Mouse (Mus musculus): ENCODE measurements at regions not wholly inside any gene's neighbourhood (a gene's known extent, or its start where the extent isn't known, plus 50 kb on each side); places are given as distances from the start of the nearest gene placed in this dataset.

GRCm38 (mm10) chr3:70138926-70139325 is 131.5 kb downstream of the Otol1 start:
- Histone ChIP-seq H3K4me3 (replicated peaks) (no peak overlapping the region), H3K27me3 (no peaks in the 10 kb centered on the region), H3K27ac (no peak overlapping the region), H3K4me1 (replicated peaks) (no peaks in the 10 kb centered on the region), H3K9me3 (replicated peaks) (no peaks in the 10 kb centered on the region), H3K36me3 (no peaks in the 10 kb centered on the region), H3K4me2 (no peak overlapping the region), H3K9ac (no peak overlapping the region)
- ATAC-seq (ENCODE audit: low read depth) (no peak), DNase-seq (no peak)
- 55% methylated on average over 4 of the region's 4 CpGs for WGBS (ENCODE audit: insufficient replicate concordance)

DNA sequence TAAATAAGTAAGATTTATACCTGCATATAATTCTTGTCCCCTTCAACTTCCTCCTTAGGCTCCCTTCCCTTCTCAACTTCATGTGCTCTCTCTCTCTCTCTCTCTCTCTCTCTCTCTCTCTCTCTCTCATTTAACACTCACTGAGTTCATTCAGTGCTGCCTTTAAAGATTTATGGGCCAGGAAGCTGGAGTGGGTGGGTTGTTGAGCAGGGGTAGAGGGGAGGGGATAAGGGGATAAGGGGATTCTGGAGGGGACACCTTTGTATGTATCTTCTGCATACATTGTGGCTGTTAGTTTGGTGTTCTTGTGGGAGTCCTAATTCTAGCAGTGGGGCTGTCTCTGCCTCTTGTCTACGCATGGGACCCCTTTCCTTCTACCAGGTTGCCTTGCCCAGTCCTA is 138.3 kb downstream of the Otol1 start:
- Histone ChIP-seq H3K36me3 (no peaks in the 10 kb centered on the region), H3K4me3 (replicated peaks) (no peak overlapping the region), H3K4me2 (no peak overlapping the region), H3K27ac (no peak overlapping the region), H3K4me1 (replicated peaks) (no peaks in the 10 kb centered on the region), H3K27me3 (no peaks in the 10 kb centered on the region), H3K9me3 (replicated peaks) (no peaks in the 10 kb centered on the region), H3K9ac (no peak overlapping the region)
- WGBS (ENCODE audit: insufficient replicate concordance), result 42% methylated on average over 1 of the region's 1 CpGs
- no peak for ATAC-seq (ENCODE audit: low read depth)
- no peak for DNase-seq

DNA sequence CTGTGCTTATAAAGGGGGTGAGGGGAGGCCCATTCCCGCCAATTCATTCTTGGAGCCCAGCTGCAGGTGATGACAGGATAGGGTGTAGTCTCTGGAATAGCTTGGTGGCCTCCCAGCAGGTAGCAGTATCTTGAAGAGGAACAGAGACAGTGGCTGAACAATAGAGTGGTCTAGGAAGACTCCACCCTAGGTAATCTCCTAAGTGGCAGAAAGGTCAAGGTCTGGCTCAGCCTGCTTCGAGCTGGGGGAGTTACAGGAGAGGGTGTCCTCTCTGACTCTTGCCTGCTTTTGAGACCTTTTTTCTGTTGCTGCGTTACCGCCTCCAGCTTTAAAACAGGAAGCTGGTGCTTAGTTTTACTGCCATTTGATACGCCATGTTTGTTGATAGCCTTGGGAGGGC is 143.7 kb downstream of the Otol1 start:
- ATAC-seq (ENCODE audit: low read depth) (no peak), DNase-seq (no peak)
- H3K36me3 ChIP-seq, result no peaks in the 10 kb centered on the region
- no peak overlapping the region for H3K27ac ChIP-seq
- H3K4me2 ChIP-seq, result no peak overlapping the region
- no peak overlapping the region for H3K4me3 ChIP-seq (replicated peaks)
- 50% methylated on average over 5 of the region's 5 CpGs for WGBS (ENCODE audit: insufficient replicate concordance)
- no peaks in the 10 kb centered on the region for H3K4me1 ChIP-seq (replicated peaks)
- no peak overlapping the region for H3K9ac ChIP-seq
- no peaks in the 10 kb centered on the region for H3K27me3 ChIP-seq
- no peaks in the 10 kb centered on the region for H3K9me3 ChIP-seq (replicated peaks)

- Histone ChIP-seq H3K9ac (no peak overlapping the region), H3K27ac (no peak overlapping the region), H3K4me2 (no peak overlapping the region), H3K36me3 (no peaks in the 10 kb centered on the region), H3K4me1 (replicated peaks) (no peaks in the 10 kb centered on the region), H3K9me3 (replicated peaks) (no peaks in the 10 kb centered on the region), H3K4me3 (replicated peaks) (no peak overlapping the region), H3K27me3 (no peaks in the 10 kb centered on the region)
- WGBS (ENCODE audit: insufficient replicate concordance), result 62% methylated on average over 9 of the region's 9 CpGs
- DNase-seq (no peak), ATAC-seq (ENCODE audit: low read depth) (no peak)
These were observed 152.6 kb downstream of the Otol1 start for GRCm38 (mm10) chr3:70160043-70160442.

GRCm38 (mm10) chr3:70171667-70172066 is 164.3 kb downstream of the Otol1 start:
- WGBS (ENCODE audit: insufficient replicate concordance), result 35% methylated on average over 4 of the region's 4 CpGs
- DNase-seq (no peak), ATAC-seq (ENCODE audit: low read depth) (no peak)
- H3K4me2 ChIP-seq, result no peak overlapping the region
- H3K9ac ChIP-seq, result no peak overlapping the region
- H3K4me1 ChIP-seq (replicated peaks), result no peaks in the 10 kb centered on the region
- H3K36me3 ChIP-seq, result no peaks in the 10 kb centered on the region
- H3K27me3 ChIP-seq, result no peaks in the 10 kb centered on the region
- no peaks in the 10 kb centered on the region for H3K9me3 ChIP-seq (replicated peaks)
- no peak overlapping the region for H3K4me3 ChIP-seq (replicated peaks)
- H3K27ac ChIP-seq, result no peak overlapping the region

GRCm38 (mm10) chr3:70176391-70176790 is 169.0 kb downstream of the Otol1 start:
- 37% methylated on average over 1 of the region's 1 CpGs for whole genome bisulfite sequencing (ENCODE audit: insufficient replicate concordance)
- Histone ChIP-seq H3K9ac (no peak overlapping the region), H3K36me3 (no peaks in the 10 kb centered on the region), H3K4me2 (no peak overlapping the region), H3K27ac (no peak overlapping the region), H3K4me3 (replicated peaks) (no peak overlapping the region), H3K27me3 (no peaks in the 10 kb centered on the region), H3K9me3 (replicated peaks) (no peaks in the 10 kb centered on the region), H3K4me1 (replicated peaks) (no peaks in the 10 kb centered on the region)
- DNase-seq, result no peak
- ATAC-seq (ENCODE audit: low read depth), result no peak

DNA sequence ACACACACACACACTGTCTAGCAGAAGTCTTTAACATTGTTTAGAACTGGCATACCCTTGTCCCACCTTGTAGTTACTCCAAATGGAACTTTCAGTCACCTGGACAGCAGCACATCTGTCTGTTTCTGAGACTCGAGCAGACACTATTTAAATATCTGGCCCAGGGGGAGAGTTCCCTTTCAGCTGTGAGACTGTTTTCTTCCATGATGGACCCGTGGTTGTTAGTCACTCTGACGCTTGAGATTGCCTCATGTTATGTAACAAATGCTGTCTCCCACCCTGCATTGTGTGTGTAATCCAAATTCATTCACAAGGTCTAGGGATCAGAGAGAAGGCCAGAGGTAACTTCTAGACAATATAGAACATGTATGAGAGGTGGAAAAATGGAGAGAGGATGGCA is 174.2 kb downstream of the Otol1 start:
- 51% methylated on average over 3 of the region's 3 CpGs for WGBS (ENCODE audit: insufficient replicate concordance)
- Histone ChIP-seq H3K9me3 (replicated peaks) (no peaks in the 10 kb centered on the region), H3K4me2 (no peak overlapping the region), H3K4me3 (replicated peaks) (no peak overlapping the region), H3K27me3 (no peaks in the 10 kb centered on the region), H3K9ac (no peak overlapping the region), H3K4me1 (replicated peaks) (no peaks in the 10 kb centered on the region), H3K36me3 (no peaks in the 10 kb centered on the region), H3K27ac (no peak overlapping the region)
- ATAC-seq (ENCODE audit: low read depth), result no peak
- no peak for DNase-seq

DNA sequence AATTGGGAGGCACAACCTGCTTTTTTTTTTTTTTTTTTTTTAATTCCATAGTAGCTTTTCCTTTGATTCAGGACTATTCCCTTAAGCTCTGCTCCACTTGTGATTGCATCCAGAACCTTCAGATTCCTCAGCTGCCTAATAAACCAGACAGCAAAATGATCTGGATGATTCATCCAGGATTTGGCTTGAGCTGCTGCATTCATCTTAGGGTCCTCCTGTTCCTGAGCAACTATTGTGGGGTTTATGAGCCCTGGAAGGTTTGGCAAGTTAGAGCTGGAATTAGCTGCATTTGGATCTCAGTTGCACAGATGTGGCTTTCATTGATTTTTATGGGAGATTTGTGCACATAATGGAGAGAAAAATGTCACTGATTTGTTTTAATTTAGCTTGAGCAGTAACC is 183.3 kb downstream of the Otol1 start:
- Histone ChIP-seq H3K27me3 (no peaks in the 10 kb centered on the region), H3K9me3 (replicated peaks) (no peaks in the 10 kb centered on the region), H3K4me3 (replicated peaks) (no peak overlapping the region), H3K4me1 (replicated peaks) (no peaks in the 10 kb centered on the region), H3K9ac (no peak overlapping the region), H3K27ac (no peak overlapping the region), H3K4me2 (no peak overlapping the region), H3K36me3 (no peaks in the 10 kb centered on the region)
- DNase-seq (no peak), ATAC-seq (ENCODE audit: low read depth) (no peak)

DNA sequence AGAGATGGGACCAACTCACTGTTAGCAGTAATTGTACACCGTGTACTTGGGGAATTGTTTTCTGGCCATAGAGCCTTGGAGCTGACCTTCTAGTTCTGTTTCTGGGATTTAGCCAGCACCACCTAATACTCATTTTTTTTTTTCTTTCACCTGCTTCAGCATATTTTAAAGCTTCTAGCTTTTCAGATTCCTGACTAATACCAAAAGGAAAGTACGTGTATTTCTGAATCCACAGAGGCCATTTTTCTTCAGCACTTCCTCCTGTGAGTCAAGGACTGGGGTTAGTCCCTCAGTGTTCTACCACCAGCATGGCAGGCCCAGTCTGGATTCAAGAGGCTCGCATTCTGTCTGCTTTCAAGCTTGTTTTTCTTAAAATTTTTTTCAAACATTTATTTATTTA is 189.3 kb downstream of the Otol1 start:
- Histone ChIP-seq H3K4me1 (replicated peaks) (no peaks in the 10 kb centered on the region), H3K9ac (no peak overlapping the region), H3K4me2 (no peak overlapping the region), H3K9me3 (replicated peaks) (no peaks in the 10 kb centered on the region), H3K4me3 (replicated peaks) (no peak overlapping the region), H3K27me3 (no peaks in the 10 kb centered on the region), H3K36me3 (no peaks in the 10 kb centered on the region), H3K27ac (no peak overlapping the region)
- no peak for DNase-seq
- no peak for ATAC-seq (ENCODE audit: low read depth)
- 58% methylated on average over 3 of the region's 3 CpGs for WGBS (ENCODE audit: insufficient replicate concordance)

GRCm38 (mm10) chr3:70198890-70199289 is 191.5 kb downstream of the Otol1 start:
- no peak overlapping the region for H3K4me2 ChIP-seq
- H3K9me3 ChIP-seq (replicated peaks), result no peaks in the 10 kb centered on the region
- H3K9ac ChIP-seq, result no peak overlapping the region
- no peak for ATAC-seq (ENCODE audit: low read depth)
- no peaks in the 10 kb centered on the region for H3K4me1 ChIP-seq (replicated peaks)
- H3K4me3 ChIP-seq (replicated peaks), result no peak overlapping the region
- no peak overlapping the region for H3K27ac ChIP-seq
- H3K27me3 ChIP-seq, result no peaks in the 10 kb centered on the region
- H3K36me3 ChIP-seq, result no peaks in the 10 kb centered on the region
- DNase-seq, result no peak
- 66% methylated on average over 3 of the region's 3 CpGs for WGBS (ENCODE audit: insufficient replicate concordance)

- Histone ChIP-seq H3K9me3 (replicated peaks) (no peaks in the 10 kb centered on the region), H3K36me3 (no peaks in the 10 kb centered on the region), H3K4me3 (replicated peaks) (no peak overlapping the region), H3K27me3 (no peaks in the 10 kb centered on the region), H3K4me2 (no peak overlapping the region), H3K27ac (no peak overlapping the region), H3K4me1 (replicated peaks) (no peaks in the 10 kb centered on the region), H3K9ac (no peak overlapping the region)
- WGBS (ENCODE audit: insufficient replicate concordance), result 56% methylated on average over 3 of the region's 3 CpGs
- DNase-seq, result no peak
- no peak for ATAC-seq (ENCODE audit: low read depth)
These were observed 194.0 kb downstream of the Otol1 start for GRCm38 (mm10) chr3:70201334-70201943.

- H3K4me2 ChIP-seq, result no peak overlapping the region
- H3K9me3 ChIP-seq (replicated peaks), result no peaks in the 10 kb centered on the region
- H3K27ac ChIP-seq, result no peak overlapping the region
- H3K27me3 ChIP-seq, result no peaks in the 10 kb centered on the region
- DNase-seq, result no peak
- no peaks in the 10 kb centered on the region for H3K36me3 ChIP-seq
- no peak for ATAC-seq (ENCODE audit: low read depth)
- H3K4me1 ChIP-seq (replicated peaks), result no peaks in the 10 kb centered on the region
- H3K9ac ChIP-seq, result no peak overlapping the region
- H3K4me3 ChIP-seq (replicated peaks), result no peak overlapping the region
- WGBS (ENCODE audit: insufficient replicate concordance), result 67% methylated on average over 3 of the region's 3 CpGs
These were observed 207.8 kb downstream of the Otol1 start for GRCm38 (mm10) chr3:70215195-70215594.

All from liver, embryonic 13.5 days (tissue).